Mouse (Mus musculus) naive thymus-derived CD4-positive, alpha-beta T cell, adult 2 months (primary cell): Measurements from ENCODE around the gene Sec14l4.

ENCODE experiments used
- DNase-seq: peaks from one replicate; pipeline ENCODE4 v3.0.0-alpha.2; 2011; ENCODE audit warnings: low read depth

Gene Sec14l4

GRCm38 (mm10) chr11:4027561-4028334 is 3.5 kb upstream of the Sec14l4 start:
- DNase-seq: no peak

GRCm38 (mm10) chr11:4029343-4029742 is 1.9 kb upstream of the Sec14l4 start:
- no peak for DNase-seq

DNA sequence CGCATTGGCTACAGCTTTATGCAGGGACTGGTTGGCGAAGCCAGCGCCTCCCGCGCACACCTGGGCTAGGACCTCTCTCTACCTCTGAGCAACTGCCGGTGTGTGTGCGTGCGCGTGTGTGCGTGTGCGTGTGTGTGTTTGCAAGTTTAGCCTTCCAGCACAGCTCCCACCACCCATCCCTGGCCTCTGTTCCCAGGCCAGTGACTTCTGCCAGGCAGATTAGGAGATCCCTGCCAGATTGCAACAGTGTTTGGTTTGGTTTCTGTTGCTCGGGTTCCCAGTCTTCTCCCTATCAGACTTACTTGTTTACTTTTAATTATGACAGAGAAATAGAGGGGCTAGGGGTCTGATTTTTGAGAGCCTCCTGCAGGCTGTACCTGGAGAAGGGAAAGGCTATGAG is 699 bp downstream of the Sec14l4 start:
- no peak for DNase-seq

GRCm38 (mm10) chr11:4033471-4033870 is 2.2 kb downstream of the Sec14l4 start:
- DNase-seq: no peak

- no peak for DNase-seq
Measured at GRCm38 (mm10) chr11:4034169-4034568, 2.9 kb downstream of the Sec14l4 start.

DNA sequence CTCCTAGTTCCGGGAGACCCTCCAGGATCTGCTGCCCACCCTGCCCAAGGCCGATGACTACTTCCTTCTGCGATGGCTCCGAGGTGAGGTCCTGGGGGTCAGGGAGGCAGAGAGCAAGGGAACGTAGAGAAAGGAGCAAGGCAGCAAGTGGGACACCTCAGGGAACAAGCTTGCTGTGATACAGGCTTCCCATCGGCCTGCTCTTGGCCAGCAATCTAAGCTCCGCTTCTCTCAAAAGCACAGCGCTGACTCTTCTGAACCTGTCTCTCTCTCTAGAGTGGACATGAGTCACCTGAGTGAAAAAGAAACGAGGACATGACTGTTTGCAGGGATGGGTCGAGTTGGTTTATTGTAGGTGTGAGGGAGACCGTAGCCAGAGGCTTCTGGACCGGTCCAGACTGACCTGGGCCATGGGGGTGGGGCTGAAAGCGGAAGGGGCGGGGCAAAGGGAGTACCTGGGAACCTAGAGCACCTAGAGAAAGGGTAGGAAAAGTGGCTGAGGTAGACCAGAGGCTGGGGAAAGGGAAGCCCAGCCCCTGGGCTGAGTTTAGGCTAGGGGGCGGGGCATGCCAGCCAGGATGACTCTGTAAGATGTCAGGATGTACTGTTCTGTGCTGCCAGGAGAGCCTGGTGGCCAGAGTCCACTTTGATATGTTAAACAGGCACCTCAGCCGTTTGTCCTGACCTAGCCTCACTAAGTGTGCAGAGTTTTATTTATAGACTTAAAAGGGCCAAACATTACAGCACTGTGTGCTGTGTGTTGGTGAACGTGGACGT is 4.0 kb downstream of the Sec14l4 start:
- no peak for DNase-seq

DNA sequence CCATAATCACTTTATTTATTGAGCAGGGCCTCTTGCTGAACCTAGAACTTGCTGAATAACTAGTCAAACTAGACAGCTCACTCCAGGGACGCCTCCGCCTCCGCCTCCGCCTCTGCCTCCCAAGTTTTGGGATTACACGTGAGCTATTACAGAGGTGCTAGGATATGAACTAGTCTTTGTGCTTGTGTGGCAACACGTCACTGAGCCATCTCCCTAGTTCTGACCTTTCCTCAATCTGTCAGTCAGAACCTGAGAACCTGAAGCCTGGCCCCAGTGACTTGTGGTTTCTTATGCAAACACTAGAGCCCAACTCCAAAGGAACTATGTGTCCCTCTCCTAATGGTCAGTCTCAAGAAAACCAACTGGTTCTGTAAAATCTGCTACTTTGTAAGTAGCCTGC is 4.7 kb downstream of the Sec14l4 start:
- no peak for DNase-seq

- no peak for DNase-seq
Measured at GRCm38 (mm10) chr11:4036365-4037084, 5.3 kb downstream of the Sec14l4 start.

GRCm38 (mm10) chr11:4039951-4040350 is 8.7 kb downstream of the Sec14l4 start:
- no peak for DNase-seq

- DNase-seq: no peak
Measured at GRCm38 (mm10) chr11:4041123-4041625, 9.9 kb downstream of the Sec14l4 start.

DNA sequence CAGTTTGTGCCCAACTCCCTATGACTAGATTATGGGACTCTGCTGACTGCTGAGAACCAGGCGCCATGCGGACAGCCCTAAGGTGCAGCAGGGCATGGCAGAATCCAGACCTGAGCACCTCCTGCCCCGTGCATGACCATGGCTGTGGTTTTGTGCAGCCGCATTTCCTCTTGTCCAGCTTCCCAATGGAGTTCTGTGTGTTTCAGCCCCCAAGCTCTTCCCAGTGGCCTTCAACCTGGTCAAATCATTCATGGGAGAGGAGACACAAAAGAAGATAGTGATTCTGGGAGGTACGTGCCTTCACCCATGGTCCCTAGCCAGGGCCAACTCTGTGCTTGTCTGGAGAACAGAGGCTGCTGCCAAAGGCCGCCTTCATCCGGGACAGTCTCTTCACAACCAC is 11.8 kb downstream of the Sec14l4 start:
- no peak for DNase-seq

GRCm38 (mm10) chr11:4046526-4046925 is 15.3 kb downstream of the Sec14l4 start:
- DNase-seq: no peak

DNA sequence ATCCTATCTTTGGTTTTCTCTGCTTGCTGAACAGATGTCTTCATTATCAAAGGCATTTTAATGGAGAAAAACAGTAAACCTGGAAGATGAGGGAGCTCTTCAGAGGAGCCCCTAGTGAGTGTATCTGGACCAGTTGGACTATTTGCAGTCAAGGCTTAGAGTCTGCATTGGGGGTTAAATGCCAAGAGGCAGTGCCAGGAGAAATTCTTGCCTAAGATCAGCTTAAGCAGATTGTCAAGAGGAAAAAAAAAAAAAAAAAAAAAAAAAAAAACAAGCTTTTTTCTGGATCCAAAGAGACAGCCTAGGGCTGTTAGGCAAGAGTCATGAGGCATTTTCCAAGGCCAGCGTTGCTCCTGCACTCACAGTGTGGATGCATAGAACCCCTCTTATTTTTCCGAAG is 16.5 kb downstream of the Sec14l4 start:
- DNase-seq: no peak

- no peak for DNase-seq
Measured at GRCm38 (mm10) chr11:4048438-4048837, 17.2 kb downstream of the Sec14l4 start.

DNA sequence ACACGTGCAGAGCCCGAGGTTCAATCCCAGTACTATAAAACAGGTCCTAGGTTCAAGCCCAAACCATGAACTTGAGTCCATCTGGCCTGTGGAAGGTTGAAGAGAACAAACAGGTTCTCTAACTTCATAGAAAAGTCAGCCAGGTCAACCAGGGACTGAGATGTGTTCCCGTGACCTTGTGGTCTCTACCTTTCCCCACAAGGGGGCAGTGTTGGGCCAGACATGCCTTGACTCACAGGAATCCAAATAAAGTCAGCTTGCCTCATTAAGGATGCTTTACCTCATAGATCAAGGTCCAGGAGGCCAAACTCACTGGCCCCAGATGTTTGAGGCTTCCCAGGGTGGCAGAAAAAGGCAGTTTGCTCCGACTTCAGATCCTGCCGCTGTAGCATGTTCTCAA is 22.3 kb downstream of the Sec14l4 start:
- peak; percentile 73 for DNase-seq

DNA sequence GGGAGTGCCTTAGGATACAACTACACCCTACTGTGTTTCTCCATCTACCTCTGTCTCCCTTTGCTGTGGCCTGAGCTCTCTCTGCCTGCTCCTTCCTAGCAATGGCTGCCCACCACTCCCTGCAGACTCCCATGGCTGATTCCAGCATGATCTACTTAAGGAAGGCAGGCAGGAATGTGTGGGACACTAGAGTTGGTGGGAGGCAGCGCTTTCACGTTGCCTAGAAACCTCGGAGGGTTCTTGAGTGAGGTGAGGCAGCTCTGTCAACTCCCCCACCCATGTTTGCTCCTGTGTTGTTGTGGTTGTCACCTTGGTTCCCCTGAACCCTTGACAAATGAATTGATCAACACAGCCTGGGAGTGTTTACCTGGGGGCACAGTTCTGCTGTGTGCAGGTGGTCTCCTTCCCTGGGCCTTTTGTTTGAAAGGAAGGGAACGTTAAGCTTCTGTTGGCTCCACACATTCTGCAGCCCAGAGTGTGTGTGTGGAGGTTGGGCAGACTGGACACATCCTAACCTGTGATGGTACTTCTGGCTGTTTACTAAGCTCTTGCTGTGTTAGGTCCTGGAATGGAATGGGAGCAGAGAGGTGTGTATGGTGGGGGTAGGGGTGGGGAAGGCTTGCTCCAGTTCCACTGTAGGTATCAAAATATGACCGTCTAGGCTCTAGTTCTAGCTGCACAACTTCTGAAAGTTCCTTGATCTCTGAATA is 29.8 kb downstream of the Sec14l4 start:
- no peak for DNase-seq

- no peak for DNase-seq
Measured at GRCm38 (mm10) chr11:4062523-4062922, 31.3 kb downstream of the Sec14l4 start.

DNA sequence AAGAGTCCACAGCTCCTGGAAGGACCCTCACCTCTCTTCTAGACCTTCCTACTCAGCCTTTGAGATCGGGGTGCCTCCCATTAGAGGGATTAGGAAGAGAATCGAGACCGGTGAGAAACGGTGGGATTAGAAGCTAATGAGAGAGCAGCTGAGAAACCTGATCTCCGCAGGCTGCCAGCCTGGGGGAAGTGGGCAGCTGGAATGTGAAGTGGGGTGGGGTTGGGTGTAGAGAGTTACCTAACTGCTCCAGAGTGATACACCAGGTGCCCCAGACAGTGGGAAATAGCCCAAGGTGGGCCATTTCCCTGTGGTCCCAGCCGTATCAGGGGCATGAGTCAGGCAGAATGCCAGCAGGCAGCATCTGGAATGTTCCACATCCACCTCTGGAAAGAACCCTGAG is 31.7 kb downstream of the Sec14l4 start:
- DNase-seq: no peak

DNA sequence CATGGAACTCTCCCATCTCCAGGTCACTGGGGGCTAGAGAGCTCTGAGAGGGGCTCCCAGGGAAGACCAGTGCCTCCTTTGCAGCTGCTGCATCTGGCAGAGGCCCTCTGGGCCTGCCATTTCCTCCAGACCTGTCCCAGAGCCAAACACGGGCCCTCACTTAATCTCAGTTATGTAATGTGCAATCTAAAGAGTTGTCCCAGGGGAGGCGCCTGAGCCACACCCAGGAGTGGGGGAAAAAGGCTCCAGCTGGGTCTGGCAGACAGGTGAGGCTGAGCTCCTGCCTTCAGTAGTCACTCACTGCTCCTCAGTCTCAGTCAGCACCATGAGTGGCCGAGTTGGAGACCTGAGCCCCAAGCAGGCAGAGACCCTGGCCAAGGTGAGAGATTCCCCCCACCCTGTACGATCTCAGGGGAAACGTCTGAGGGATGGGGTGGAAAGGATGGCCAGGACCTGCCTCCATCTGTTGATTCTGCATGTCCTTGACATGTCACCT is 33.4 kb downstream of the Sec14l4 start, which contains the start of gene Sec14l3:
Gene Sec14l3 (plus strand): TSS at position 215 of the 496 bp plus-strand sequence.
- no peak for DNase-seq

DNA sequence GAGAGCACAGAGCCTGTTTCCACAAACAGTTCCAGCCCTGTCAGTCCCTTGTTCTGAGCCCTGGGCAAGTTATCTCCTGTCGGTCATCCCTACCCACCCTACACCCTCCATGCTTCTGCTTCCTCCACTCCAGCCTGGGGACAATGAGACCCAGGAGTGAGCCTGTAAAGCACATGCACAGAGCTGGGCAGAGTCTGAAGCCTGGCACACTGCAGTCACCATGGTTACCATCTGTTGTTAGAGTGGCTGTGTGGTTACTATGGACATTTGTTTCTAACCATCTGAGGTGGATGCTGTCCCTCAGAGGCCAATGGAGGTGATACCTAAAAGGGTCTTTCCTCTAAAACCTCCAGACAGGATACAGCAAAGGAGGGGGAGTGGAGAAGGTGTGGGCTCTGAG is 38.4 kb downstream of the Sec14l4 start:
- no peak for DNase-seq

DNA sequence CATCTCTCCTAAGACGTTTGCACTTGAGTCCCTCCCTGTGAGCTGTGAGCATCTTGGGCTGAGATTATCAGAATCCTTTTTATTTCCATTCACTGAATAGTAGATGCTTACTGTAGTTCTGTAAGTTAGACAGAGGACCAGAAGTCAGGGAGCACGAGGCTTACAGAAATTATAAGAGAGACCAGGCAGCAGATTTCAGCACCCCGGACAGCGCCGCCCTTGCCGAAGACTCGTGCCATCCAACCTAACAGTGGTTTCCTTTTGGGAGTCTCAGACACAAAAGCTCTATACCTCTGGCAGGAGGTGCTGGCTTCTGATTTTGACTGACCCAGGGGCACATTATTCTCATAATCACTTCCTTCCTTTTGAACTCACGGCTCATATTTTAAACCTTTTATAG is 45.4 kb downstream of the Sec14l4 start:
- DNase-seq: peak; percentile 33
